Mouse (Mus musculus) bone marrow, adult 2 months (tissue): ENCODE results near the gene Casc3.

Source experiments
- CTCF ChIP-seq: fragments of 200-500 bp; IDR thresholded peaks from 2 replicates; pipeline ENCODE4 v1.5.1; 2011; ENCODE audit warnings: low read length, control low read depth; ENCODE audit not compliant: control insufficient read depth, insufficient read depth
- POLR2A ChIP-seq: fragments of 200-500 bp; IDR thresholded peaks from 2 replicates; pipeline ENCODE4 v1.6.1; 2011; ENCODE audit warnings: low read depth, mild to moderate bottlenecking, control low read depth, low read length, borderline replicate concordance; ENCODE audit not compliant: control insufficient read depth

GRCm38 (mm10) chr11:98854116-98854515, 49.4 kb downstream of the Casc3 start:
- TF ChIP-seq CTCF (no peak), POLR2A (no peak)
